Mouse (Mus musculus): ENCODE data around the gene Synj1.

The Synj1 gene

GRCm38 (mm10) chr16:91011021-91011683, at the start of gene Synj1:
Gene Synj1, minus strand, starts transcription at chr16:91011308.
- peak; percentile 96 for DNase-seq

GRCm38 (mm10) chr16:91057741-91058140, 46.6 kb upstream of the Synj1 start:
- DNase-seq: no peak

- no peak for DNase-seq
These were observed 46.2 kb upstream of the Synj1 start for GRCm38 (mm10) chr16:91057261-91057660.

GRCm38 (mm10) chr16:91056043-91056821, 45.1 kb upstream of the Synj1 start:
- no peak for DNase-seq

- no peak for DNase-seq
These were observed 44.0 kb upstream of the Synj1 start for GRCm38 (mm10) chr16:91055150-91055549.

DNA sequence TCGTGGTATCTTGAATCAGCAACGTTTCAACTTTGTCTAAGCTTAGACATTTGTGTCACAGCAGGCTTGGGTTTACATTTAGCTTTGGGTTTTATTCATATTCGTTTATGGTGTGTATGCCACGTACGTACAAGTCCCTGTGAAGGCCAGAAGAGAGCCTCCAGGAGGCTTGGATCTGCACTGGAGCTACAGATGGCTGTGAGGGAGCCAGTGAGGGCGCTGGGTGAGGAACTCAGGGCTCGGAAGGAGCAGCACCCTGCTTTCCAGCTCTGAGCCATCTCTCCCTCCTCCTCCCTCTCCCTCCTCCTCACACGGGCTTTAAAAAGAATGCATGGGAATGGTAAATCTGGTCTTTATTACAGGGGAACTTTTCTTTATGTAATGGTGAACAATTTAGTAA, 42.5 kb upstream of the Synj1 start:
- no peak for DNase-seq

GRCm38 (mm10) chr16:91045511-91045910, 34.4 kb upstream of the Synj1 start:
- peak; percentile 60 for DNase-seq

- peak; percentile 99 for DNase-seq
These were observed 33.4 kb upstream of the Synj1 start, which contains the start of gene Paxbp1 for GRCm38 (mm10) chr16:91044270-91045182. Gene Paxbp1, minus strand, starts transcription at chr16:91044543.

GRCm38 (mm10) chr16:91043461-91044248, 32.5 kb upstream of the Synj1 start:
- DNase-seq: peak; percentile 67

DNA sequence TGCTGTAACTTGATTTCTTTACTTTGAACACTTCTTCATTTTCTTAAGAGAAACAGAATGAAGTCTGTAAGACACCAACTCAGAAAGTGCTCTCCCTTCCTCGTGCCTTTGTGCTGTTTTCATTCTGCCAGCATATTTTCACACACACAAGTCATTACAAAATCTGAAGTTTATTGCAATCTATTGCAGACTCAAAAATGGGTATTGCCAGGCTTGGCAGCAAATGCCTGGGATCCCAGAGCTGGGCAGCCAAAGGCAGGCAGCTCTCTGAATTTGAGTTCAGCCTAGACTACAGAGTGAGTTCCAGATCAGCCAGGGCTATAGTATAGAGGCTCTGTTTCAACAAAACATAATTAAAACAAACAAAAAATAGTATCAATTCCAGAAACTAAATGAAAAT, 31.5 kb upstream of the Synj1 start:
- DNase-seq: no peak

- DNase-seq: no peak
These were observed 24.8 kb upstream of the Synj1 start for GRCm38 (mm10) chr16:91035866-91036265.

DNA sequence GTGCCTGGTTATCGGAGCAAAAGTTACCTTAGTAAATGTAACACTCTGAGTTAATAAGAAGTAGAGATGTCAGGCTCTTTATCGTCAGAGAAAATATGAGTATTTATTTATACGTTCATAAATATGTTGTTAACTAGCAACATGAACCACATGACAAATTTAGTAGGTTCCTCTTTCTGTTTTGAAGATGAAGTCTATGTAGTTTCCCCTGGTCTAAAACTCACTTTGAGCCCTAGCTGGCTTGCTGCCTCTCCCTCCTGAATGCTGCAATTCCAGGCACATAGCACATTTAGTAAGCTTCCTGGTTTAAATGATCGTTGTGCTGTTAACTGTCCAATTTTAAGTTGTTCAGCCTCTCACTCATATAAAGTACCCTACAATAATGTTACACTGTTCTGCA, 19.6 kb upstream of the Synj1 start:
- DNase-seq: no peak

GRCm38 (mm10) chr16:91029901-91030300, 18.8 kb upstream of the Synj1 start:
- no peak for DNase-seq

GRCm38 (mm10) chr16:91029161-91029743, 18.1 kb upstream of the Synj1 start:
- no peak for DNase-seq

DNA sequence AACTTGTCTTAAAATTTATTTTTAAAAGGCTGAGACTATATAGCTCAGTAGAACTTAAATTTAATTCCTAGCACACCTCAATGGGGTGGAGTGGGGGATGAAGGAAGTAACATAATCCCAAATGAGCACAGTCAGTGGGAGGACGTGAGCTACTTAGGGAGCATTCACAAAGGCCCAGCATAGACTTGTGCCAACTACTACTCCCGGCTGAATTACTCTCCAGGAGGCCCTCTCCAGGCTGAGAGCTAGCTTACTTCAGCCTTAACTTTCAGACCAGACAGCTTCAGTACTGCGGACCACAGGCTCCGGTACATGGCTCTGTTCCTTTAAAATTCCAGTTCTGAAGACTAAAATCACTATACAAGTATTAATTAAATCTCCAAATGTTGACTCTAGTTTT, 15.2 kb upstream of the Synj1 start:
- no peak for DNase-seq

DNA sequence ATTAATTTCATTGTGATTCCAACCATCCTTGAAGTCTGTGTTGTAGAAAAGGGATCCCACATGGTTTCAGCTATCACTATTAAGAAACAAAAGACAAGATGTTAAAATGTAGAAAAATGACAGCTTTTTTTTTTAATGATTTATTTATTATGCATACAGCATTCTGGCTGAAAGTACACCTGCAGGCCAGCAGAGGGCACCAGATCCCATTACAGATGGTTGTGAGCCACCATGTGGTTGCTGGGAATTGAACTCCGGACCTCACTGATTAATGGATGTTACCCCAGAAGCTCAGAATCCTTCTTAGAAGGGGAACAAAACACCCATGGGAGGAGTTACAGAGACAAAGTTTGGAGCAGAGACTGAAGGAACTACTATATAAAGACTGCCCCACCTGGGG, 12.3 kb upstream of the Synj1 start:
- no peak for DNase-seq

GRCm38 (mm10) chr16:91020842-91021483, 9.9 kb upstream of the Synj1 start:
- no peak for DNase-seq

DNA sequence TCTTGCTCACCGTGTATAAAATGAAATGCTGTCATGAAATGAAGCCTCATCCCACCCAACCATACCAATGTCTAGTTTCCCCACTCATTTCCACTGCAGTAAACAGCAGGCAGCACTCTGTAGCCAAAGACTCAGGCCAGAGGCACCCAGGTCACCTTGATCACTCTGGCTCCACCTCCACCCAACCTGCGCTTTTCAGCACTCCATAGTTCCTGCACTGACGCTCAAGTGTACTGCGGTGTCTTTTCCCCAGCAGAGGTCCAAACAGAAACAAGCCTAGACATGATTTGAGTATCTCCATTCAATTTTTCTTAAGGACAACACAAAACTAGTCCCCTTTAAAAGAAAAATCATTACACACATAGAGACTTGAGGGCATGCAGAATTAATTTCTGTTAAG, 8.4 kb upstream of the Synj1 start:
- DNase-seq: no peak

GRCm38 (mm10) chr16:91015761-91016160, 4.7 kb upstream of the Synj1 start:
- no peak for DNase-seq

GRCm38 (mm10) chr16:91011847-91012246, 739 bp upstream of the Synj1 start:
- no peak for DNase-seq

DNA sequence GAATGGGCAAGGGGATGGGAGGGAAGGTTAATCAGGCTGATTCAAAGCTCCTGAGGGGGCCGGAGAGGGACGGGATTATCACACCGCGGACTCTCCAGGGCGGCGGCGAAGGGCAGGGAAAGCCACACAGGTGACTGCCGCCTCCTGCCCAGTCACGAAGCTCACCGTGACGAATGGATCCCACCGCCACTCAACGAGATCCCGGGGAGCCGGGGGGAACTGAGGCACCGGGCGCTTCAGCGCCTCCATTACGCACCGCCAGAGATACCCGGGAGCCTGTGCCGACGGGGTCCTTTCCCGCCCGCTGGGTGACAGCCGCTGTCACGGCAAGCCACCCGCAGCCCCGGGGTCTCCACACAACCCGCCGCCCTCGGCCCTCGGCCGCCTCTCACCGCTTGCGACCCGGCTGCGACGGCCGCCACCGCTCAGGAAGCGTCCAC, 507 bp downstream of the Synj1 start:
- DNase-seq: no peak

All from cerebellum, adult 9-11 months (tissue).